Comparison of ENCODE assay signal across 27 mouse cellular contexts in genomic region chr6:129275624-129276203, GRCm38 (mm10). TPM values are rescaled to one million over a fixed set of nuclear protein-coding genes. Genes with fewer than 3 reads are reported as not detected.
DNase-seq lines count a peak whose midpoint lies in the region; ATAC-seq lines count a peak whose summit lies in the region.
"Had no signal": no experiment of that assay in that cellular context is flagged by ENCODE, and none has a peak within 500 bp of the region (broad histone marks: within the 10 kb centered on the region; RNA-seq: fewer than 3 reads in every experiment).

No protein-coding gene starts in this region.

- peak; percentile 58 for DNase-seq in thymus, postnatal 0 days (ENCODE audit: low spot score)
- no peak for DNase-seq in thymus, postnatal 4 days
- DNase-seq in cerebellum, postnatal 36 days, result no peak
- DNase-seq in frontal cortex, postnatal 25 days (ENCODE audit: low spot score in 2 of 2), result no peak
- DNase-seq: adrenal gland, postnatal 36 days; cerebellum, adult 18-20 months; cerebellum, postnatal 25 days; gastrocnemius, postnatal 10 days; heart, postnatal 4 days; kidney, adult 11 months had no signal

- ATAC-seq in activated CD4-positive, CD25-positive, alpha-beta regulatory T cell, adult 4 months, result peak; percentile 16
- peak; percentile 22 for ATAC-seq in megakaryocyte, adult 5-6 weeks (ENCODE audit: poor library complexity, severe bottlenecking)
- ATAC-seq in erythroid progenitor cell, adult 5-6 weeks (replicated peaks; ENCODE audit: low FRiP score, poor library complexity, severe bottlenecking), result no peak

RNA-seq across cellular contexts. Expression of gene Cd69, which starts 0.5 kb away (rescaled TPM):
- polyA plus RNA-seq in thymus, postnatal 0 days (2015; fragmentation: Nextera tagmentation; extraction: Ambion mirVana), result 53.2 and 58.8 TPM in 2 replicates
- polyA plus RNA-seq in activated CD4-positive, CD25-positive, alpha-beta regulatory T cell, adult 4 months (2017; shearing (Covaris generic)), result 100 to 1,000 TPM; 233 to 245 TPM
- 21.3 and 25.9 TPM in 2 replicates for total RNA-seq in megakaryocyte, adult 5-6 weeks (2015)
- 20.6 and 22.7 TPM in 2 replicates for total RNA-seq in megakaryocyte, adult 5-6 weeks (2017)
- 24.3 and 26.3 TPM in 2 replicates for total RNA-seq in erythroid progenitor cell, adult 5-6 weeks (2015; ENCODE audit: low replicate concordance)
- total RNA-seq in erythroid progenitor cell, adult 5-6 weeks (2017; ENCODE audit: low replicate concordance), result 10.1 and 13.2 TPM in 2 replicates
- total RNA-seq: G1E; heart, postnatal 4 days; layer of hippocampus, postnatal 14 days; left cerebral cortex, postnatal 10 days had no signal
- polyA plus RNA-seq: C2C12; forebrain, embryonic 12.5 days; G1E; hindbrain, embryonic 15.5 days; kidney, embryonic 16.5 days; midbrain, embryonic 11.5 days; neural tube, embryonic 14.5 days had no signal

RNA-seq across cellular contexts. Expression of gene 4922502D21Rik, which starts 55.9 kb away (rescaled TPM):
- 0.17 TPM in 1 of 2 replicates, not detected in the other for polyA plus RNA-seq in thymus, postnatal 0 days (2015; fragmentation: Nextera tagmentation; extraction: Ambion mirVana)
- polyA plus RNA-seq in activated CD4-positive, CD25-positive, alpha-beta regulatory T cell, adult 4 months (2017; shearing (Covaris generic)), result not detected
- total RNA-seq in megakaryocyte, adult 5-6 weeks (2015), result 0.54 TPM in 1 of 2 replicates, not detected in the other
- total RNA-seq in megakaryocyte, adult 5-6 weeks (2017), result 0.44 TPM in 1 of 2 replicates, not detected in the other
- not detected in 2 replicates for total RNA-seq in erythroid progenitor cell, adult 5-6 weeks (2015; ENCODE audit: low replicate concordance)
- total RNA-seq in erythroid progenitor cell, adult 5-6 weeks (2017; ENCODE audit: low replicate concordance), result not detected in 2 replicates
- total RNA-seq: adrenal gland, postnatal 36 days; G1E; gastrocnemius, postnatal 10 days; heart, adult 2 months; heart, postnatal 4 days; layer of hippocampus, postnatal 14 days; left cerebral cortex, postnatal 10 days had no signal
- polyA plus RNA-seq: C2C12; forebrain, embryonic 12.5 days; G1E; heart, embryonic 15.5 days; hindbrain, embryonic 15.5 days; kidney, embryonic 16.5 days; limb, embryonic 13.5 days; liver, embryonic 16.5 days; midbrain, embryonic 11.5 days; neural tube, embryonic 14.5 days; stomach, embryonic 15.5 days had no signal
